Mouse (Mus musculus) bone marrow macrophage, adult 2 months (primary cell): ENCODE results near the gene Gm49380. TPM values are rescaled to one million over a fixed set of nuclear protein-coding genes. Genes with fewer than 3 reads are reported as not detected.

Experiments used
- H3K27ac ChIP-seq: 2 replicates; pipeline ENCODE4 v1.5.1; 2012; ENCODE audit warnings: low read depth, low read length; ENCODE audit not compliant: insufficient read depth
- H3K4me1 ChIP-seq: 2 replicates; pipeline ENCODE4 v1.6.1; 2012; ENCODE audit warnings: low read length; ENCODE audit not compliant: control insufficient read depth, insufficient read depth
- H3K4me3 ChIP-seq: 2 replicates; pipeline ENCODE4 v1.5.1; 2012; ENCODE audit warnings: mild to moderate bottlenecking, low read length, moderate library complexity; ENCODE audit not compliant: insufficient read depth
- CTCF ChIP-seq: IDR thresholded peaks from 2 replicates; pipeline ENCODE4 v1.5.1; 2012; ENCODE audit warnings: low read depth, mild to moderate bottlenecking, low read length, moderate library complexity
- POLR2A ChIP-seq: IDR thresholded peaks from 2 replicates; pipeline ENCODE4 v1.6.1; 2012; ENCODE audit warnings: mild to moderate bottlenecking, low read depth, low read length, borderline replicate concordance
- polyA plus RNA-seq: library from polyadenylated mRNA; stranded (reverse); fragments of >200 nt; gene quantifications from 2 replicates; pipeline ENCODE4 v1.2.4, GENCODE M21; 2012; ENCODE audit not compliant: missing spikeins, insufficient read depth, insufficient read length

The Gm49380 gene
- polyA plus RNA-seq, 1 experiment = not detected

DNA sequence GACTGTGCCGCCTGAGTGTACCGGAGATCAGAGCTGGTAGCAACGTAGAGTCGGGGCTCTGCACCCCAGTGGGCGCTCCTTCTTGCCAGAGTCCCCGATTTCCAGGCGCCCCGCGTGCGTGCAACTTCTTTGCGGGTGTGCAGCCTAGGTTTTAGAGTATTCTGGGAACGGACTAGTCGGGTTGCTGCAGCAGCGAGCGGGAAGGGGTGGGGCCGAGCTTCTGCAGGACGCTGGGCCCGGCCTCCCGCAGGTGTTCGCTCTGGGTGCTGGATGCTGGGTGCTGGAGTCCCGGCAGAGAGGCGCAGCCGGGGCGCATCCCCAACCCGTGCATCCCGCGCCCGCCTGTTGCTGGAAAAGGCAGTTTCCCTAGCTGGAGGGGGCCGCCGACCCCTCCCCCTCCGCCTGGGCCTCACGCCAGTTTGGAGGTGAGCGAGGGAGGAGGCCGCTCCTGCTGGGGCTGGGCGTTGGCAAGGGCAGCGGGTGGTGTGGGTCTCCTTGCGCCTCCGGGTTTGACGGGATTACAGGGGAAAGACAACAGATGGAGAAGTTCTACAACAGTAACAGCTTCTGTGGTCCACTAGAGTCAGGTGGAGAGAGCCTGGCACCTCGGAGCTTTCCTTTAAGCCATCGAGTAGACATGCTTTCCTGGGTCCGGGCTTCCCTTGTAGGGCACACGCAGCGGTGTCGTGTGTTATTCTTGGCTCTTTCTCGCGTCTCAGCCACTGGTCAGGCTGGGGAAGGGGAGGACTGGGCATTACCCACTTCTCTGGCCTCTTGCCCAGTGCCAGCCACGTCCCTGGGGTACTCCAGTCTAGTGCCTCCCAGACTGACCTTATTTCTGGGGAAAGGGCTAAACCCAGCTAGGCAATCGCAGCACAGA, 21.8 kb upstream of the Gm49380 start:
- Histone ChIP-seq H3K27ac (no peak overlapping the region), H3K4me3 (peak overlapping the region; percentile 55), H3K4me1 (peaks cover 8% of the 10 kb centered on the region)
- TF ChIP-seq CTCF (no peak), POLR2A (no peak)

DNA sequence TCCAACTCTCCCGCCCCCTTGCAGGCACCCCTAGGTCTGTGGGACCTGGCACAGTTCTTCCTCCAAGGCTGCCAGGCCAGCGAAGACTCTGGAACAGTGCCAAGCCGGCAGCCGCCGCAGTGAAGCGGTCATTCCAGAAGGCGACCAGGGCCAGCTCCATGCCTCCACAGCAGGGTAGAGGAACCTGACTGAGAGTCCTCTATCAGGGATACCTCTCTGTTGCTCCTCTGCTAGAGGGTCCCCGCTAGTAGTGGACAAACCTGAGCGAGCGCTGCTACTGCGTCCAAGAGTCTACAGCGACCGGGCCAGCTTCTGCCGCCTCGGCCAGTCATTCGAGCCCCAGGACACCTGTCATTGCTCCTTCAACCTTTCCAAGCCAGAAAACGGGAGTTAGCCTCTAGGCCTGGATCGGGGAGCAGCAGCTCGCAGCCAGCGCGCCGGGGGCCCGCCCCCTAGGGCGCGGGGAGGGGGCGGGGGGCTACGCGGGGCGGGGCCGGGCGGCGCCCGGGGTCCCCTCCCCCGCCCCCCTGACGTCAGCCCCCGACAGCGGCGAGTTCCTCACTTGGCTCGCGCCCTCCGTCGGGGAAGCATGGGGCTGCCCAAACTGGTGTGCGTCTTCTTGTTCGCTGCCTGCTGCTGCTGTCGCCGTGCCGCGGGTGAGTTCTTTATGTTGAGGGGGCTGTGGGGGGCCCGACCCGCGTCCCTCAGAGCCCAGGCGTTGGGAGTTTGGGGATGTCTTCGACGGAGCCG, 21.0 kb upstream of the Gm49380 start, which contains the start of gene Mcam:
Gene Mcam, plus strand, starts transcription at position 369 of the 750 bp plus-strand sequence.
- Histone ChIP-seq H3K4me1 (peaks cover 14% of the 10 kb centered on the region), H3K27ac (no peak within 1 kb of the TSS), H3K4me3 (peak within 1 kb of the TSS; percentile 55)
- no peak for TF ChIP-seq POLR2A
- TF ChIP-seq CTCF = no peak

DNA sequence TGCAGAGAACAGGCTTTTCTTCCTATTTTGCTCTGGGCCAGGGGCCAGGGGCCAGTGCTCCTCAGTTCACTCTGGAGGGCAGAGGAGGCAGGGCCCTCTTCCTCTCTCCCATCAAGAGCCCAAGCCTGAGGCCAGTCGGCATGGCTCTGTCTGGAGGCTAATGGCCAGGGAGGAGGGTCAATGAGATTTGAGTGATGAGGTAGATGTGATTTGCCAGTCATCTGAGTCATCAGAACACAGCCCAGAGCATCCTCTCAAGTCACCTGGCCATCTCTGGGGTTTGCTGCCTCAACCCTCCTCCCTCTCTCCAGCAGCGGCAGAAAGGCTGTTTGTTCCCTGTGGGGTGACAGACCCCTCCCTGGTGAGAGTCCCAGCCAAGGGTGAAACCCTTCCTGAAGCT, 20.0 kb upstream of the Gm49380 start:
- Histone ChIP-seq H3K27ac (no peak overlapping the region), H3K4me3 (no peak overlapping the region), H3K4me1 (peaks cover 20% of the 10 kb centered on the region)
- TF ChIP-seq CTCF (no peak), POLR2A (no peak)

DNA sequence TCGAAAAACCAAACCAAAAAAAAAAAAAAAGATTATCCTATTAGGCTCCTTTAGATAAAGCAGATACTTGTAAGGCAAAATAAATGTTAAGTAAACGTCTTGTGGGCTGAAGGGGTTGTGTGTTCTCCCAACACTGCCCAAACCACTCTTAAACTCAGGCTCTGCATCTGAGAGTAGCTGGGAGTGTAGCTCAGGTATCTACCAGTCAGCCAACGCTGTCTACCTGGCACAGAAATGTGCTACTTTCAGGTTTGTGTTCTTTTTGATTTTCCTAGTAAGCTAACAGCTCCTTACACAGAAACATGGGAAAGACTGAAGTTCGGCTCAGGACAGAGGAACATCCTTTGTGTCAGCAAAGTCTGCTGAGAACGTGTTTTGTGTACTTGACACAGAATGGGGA, 18.9 kb upstream of the Gm49380 start:
- H3K4me3 ChIP-seq = no peak overlapping the region
- H3K4me1 ChIP-seq = peaks cover 19% of the 10 kb centered on the region
- no peak for TF ChIP-seq POLR2A
- no peak for TF ChIP-seq CTCF
- no peak overlapping the region for H3K27ac ChIP-seq

DNA sequence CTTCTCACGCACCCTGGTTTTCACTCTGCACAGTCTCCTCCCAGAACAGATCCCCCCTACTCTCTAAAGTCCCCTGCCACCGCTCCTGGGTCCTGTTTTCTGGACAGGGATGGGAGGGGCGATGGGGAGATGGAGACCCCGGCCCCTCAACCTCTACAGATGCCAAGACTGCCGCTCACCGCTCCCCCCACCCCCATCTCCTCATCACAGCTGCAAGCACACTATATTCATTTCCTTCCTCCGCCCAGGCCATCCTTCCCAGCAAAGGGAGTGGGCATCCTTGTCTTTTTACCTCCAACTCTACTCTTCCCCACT, 17.9 kb upstream of the Gm49380 start:
- no peak overlapping the region for H3K4me3 ChIP-seq
- no peak for TF ChIP-seq POLR2A
- TF ChIP-seq CTCF = no peak
- no peak overlapping the region for H3K27ac ChIP-seq
- H3K4me1 ChIP-seq = peaks cover 26% of the 10 kb centered on the region

DNA sequence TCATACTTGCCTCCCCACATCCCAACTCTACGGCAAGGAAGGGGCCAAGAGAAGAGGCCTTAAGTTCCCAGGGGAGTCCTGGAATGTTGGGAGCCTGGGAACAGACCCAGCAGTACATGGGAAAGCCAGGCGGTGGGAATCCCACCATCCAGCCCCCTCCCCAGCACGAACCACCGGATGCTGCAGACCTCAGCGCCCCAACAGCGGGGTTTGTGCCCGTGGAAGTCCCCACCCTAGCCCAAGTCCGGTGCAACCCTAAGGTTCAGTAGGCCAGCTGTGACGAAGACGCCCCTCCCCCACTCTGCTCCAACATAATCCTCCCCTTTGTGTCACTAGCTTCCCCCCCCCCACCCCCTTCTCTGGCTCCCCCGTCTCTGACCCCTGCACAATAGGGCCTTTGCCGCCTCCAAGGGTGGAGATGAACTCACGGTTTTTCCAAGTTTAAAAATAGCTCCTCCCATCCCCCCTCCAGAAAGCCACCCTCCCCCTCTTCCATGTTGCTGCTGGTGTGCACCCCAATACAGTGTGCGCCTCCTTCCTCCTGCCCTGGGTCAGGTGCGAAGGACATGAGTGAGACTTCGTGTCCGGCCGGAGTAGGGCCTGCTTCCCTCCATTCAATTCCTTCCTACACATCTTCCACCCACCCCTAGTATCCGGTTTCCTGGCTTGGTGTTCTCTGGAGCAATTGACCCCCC, 17.4 kb upstream of the Gm49380 start:
- no peak for TF ChIP-seq CTCF
- TF ChIP-seq POLR2A = no peak
- Histone ChIP-seq H3K27ac (no peak overlapping the region), H3K4me1 (peaks cover 27% of the 10 kb centered on the region), H3K4me3 (peak overlapping the region; percentile 45)

DNA sequence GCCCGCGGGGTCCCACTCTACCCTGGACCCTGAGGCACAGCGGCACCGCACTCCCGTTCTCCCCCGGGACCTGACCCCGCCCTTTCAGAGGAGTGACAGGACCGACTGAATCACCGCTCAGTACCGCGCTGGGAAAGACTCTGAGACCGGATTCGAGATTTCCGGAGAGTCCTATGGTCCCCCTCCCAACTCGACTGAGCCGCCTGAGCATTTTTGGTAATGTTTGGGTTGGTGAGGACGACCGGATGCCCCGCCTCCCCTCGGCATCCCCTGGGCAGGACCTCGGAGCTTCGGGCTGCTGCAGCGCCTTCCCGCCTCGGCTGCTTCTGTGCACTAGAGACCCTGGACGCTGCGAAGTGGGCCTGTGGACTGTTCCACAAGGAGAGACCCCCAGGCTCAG, 16.7 kb upstream of the Gm49380 start:
- peak overlapping the region; percentile 45 for H3K4me3 ChIP-seq

DNA sequence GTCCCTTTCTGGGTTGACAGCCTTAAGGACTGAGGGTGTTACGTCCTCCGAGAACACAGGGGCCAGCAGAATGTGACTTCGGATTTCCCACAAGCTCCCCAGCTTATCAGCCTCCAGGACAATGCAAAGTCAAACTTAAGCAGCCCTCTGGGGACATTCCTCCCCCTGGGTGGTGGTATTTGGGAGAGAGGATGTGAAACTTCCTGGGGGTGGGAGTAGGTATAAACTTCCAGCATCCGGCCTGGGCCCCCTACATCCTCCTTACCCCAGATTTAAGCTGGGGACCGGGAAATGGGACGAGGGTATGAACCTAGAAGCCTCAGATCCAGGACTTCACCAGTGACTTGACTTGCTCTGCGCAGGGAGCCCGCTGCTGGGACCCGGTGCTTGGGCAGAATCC, 16.3 kb upstream of the Gm49380 start:
- H3K27ac ChIP-seq = no peak overlapping the region

More for the DNA sequence above, 16.7 kb upstream of the Gm49380 start:
- TF ChIP-seq POLR2A = no peak
- TF ChIP-seq CTCF = no peak
- no peak overlapping the region for H3K27ac ChIP-seq
- H3K4me1 ChIP-seq = peaks cover 27% of the 10 kb centered on the region

DNA sequence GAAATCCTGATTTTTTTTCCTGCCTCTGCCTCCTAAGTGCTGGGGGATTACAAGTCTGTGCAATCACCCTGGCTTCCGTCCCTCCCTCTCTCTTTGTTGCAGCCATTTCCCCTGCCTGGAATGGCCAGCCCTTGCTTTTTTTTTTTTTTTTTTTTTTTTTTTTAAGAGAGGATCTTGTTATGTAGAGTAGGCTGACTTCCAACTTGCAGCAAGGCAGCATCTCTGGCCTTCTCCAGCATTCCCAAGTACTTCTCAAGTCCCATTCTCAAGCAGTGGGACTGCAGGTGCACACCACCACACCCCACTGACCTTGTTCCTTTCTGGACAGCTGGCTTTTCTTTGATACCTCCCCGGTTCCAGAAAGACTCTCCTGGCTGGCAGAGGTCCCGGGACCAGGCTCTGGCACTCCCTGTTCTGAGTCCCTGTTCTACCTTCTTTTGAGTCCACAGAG, 14.1 kb upstream of the Gm49380 start:
- peaks cover 27% of the 10 kb centered on the region for H3K4me1 ChIP-seq
- no peak overlapping the region for H3K27ac ChIP-seq

More for the DNA sequence above, 16.3 kb upstream of the Gm49380 start:
- H3K4me3 ChIP-seq = peak overlapping the region; percentile 45
- H3K4me1 ChIP-seq = peaks cover 27% of the 10 kb centered on the region
- TF ChIP-seq POLR2A = no peak

DNA sequence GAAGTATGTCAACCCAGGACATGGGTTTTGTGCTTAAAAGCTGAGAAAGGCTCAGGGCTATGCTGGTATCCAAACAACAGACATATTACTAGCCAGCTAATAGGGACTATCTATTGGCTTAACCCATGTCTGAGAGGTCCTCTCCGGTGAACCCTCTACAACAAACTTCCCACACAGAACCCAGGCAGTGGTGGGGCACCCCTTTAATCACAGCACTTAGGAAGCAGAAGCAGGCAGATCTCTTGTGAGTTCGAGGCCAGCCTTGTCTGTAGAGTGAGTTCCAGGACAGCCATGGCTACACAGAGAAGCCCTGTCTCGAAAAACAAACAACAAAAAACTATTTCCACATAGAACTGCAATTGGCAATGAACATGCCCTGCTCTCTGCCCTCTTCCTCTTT, 13.4 kb upstream of the Gm49380 start:
- H3K27ac ChIP-seq = no peak overlapping the region
- H3K4me3 ChIP-seq = no peak overlapping the region
- TF ChIP-seq CTCF = no peak
- TF ChIP-seq POLR2A = no peak
- peaks cover 27% of the 10 kb centered on the region for H3K4me1 ChIP-seq

More for the DNA sequence above, 14.1 kb upstream of the Gm49380 start:
- H3K4me3 ChIP-seq = no peak overlapping the region
- no peak for TF ChIP-seq POLR2A
- no peak for TF ChIP-seq CTCF
